Mouse (Mus musculus) frontal cortex, postnatal 14 days (tissue): Measurements from ENCODE around the gene Slc25a21.

Source experiments
- DNase-seq, 2 experiments: peaks; one replicate each; pipeline ENCODE4 v3.0.0; 2022; ENCODE audit warnings: low spot score in 2 of 2

Gene Slc25a21

GRCm38 (mm10) chr12:56690366-56690765 is 506.9 kb downstream of the Slc25a21 start:
- no peak for DNase-seq

- no peak for DNase-seq
Measured at GRCm38 (mm10) chr12:56689736-56690135, 507.5 kb downstream of the Slc25a21 start.

- DNase-seq: no peak
Measured at GRCm38 (mm10) chr12:56689331-56689730, 507.9 kb downstream of the Slc25a21 start.

- no peak for DNase-seq
Measured at GRCm38 (mm10) chr12:56688920-56689319, 508.4 kb downstream of the Slc25a21 start.

- no peak for DNase-seq
Measured at GRCm38 (mm10) chr12:56688482-56688840, 508.8 kb downstream of the Slc25a21 start.

GRCm38 (mm10) chr12:56687640-56688481 is 509.4 kb downstream of the Slc25a21 start:
- no peak for DNase-seq

GRCm38 (mm10) chr12:56681096-56681811 is 516.0 kb downstream of the Slc25a21 start:
- no peak for DNase-seq

- no peak for DNase-seq
Measured at GRCm38 (mm10) chr12:56677620-56678019, 519.7 kb downstream of the Slc25a21 start.

GRCm38 (mm10) chr12:56674726-56675125 is 522.5 kb downstream of the Slc25a21 start:
- DNase-seq: no peak

GRCm38 (mm10) chr12:56670795-56671194 is 526.5 kb downstream of the Slc25a21 start:
- DNase-seq: no peak

- no peak for DNase-seq
Measured at GRCm38 (mm10) chr12:56669451-56670122, 527.7 kb downstream of the Slc25a21 start.
